Mouse (Mus musculus): ENCODE measurements at regions not wholly inside any gene's neighbourhood (a gene's known extent, or its start where the extent isn't known, plus 50 kb on each side); places are given as distances from the start of the nearest gene placed in this dataset.

GRCm38 (mm10) chr16:86816763-86817593 is 537.0 kb upstream of the N6amt1 start:
- TF ChIP-seq CHD2 (IDR thresholded peaks at IDR 0.05; ENCODE audit: low read depth, low read length) (no peak), MAFK (IDR thresholded peaks at IDR 0.05; ENCODE audit: insufficient read depth, low read depth, low read length) (no peak), ZC3H11A (IDR thresholded peaks at IDR 0.05; ENCODE audit: borderline replicate concordance, low read depth, low read length) (no peak), HCFC1 (IDR thresholded peaks at IDR 0.05; ENCODE audit: borderline replicate concordance, insufficient read depth, low read length) (no peak)

Data from ES-E14 (cell line).